Mouse (Mus musculus) activated CD4-positive, CD25-positive, alpha-beta regulatory T cell, adult 4 months (primary cell): Measurements from ENCODE around the gene Alcam. TPM values are rescaled to one million over a fixed set of nuclear protein-coding genes. Genes with fewer than 3 reads are reported as not detected.

Source experiments
- ATAC-seq: one replicate; pipeline ENCODE4 v1.8.0; 2017
- polyA plus RNA-seq, 2 experiments: library from polyadenylated mRNA; unstranded; fragments of 100-300 nt; shearing (Covaris generic); gene quantifications; one replicate each; pipeline ENCODE4 v1.2.1; 2017

The Alcam gene
- polyA plus RNA-seq, 2 experiments from 2014 or later: 5.5 to 7.0 TPM

GRCm38 (mm10) chr16:52439600-52439999 lies 14.3 kb downstream of the Alcam start:
- ATAC-seq: no peak

- no peak for ATAC-seq
These were observed 14.9 kb downstream of the Alcam start for GRCm38 (mm10) chr16:52439007-52439406.

GRCm38 (mm10) chr16:52438216-52438904 lies 15.5 kb downstream of the Alcam start:
- no peak for ATAC-seq

- ATAC-seq: no peak
These were observed 20.7 kb downstream of the Alcam start for GRCm38 (mm10) chr16:52433189-52433588.

- no peak for ATAC-seq
These were observed 21.8 kb downstream of the Alcam start for GRCm38 (mm10) chr16:52432072-52432471.

- no peak for ATAC-seq
These were observed 22.3 kb downstream of the Alcam start for GRCm38 (mm10) chr16:52431590-52431989.

GRCm38 (mm10) chr16:52430073-52430472 lies 23.8 kb downstream of the Alcam start:
- no peak for ATAC-seq

GRCm38 (mm10) chr16:52429661-52430060 lies 24.2 kb downstream of the Alcam start:
- ATAC-seq: no peak

- ATAC-seq: no peak
These were observed 25.4 kb downstream of the Alcam start for GRCm38 (mm10) chr16:52428505-52428904.

GRCm38 (mm10) chr16:52418568-52419158 lies 35.2 kb downstream of the Alcam start:
- ATAC-seq: peak; percentile 83

GRCm38 (mm10) chr16:52417982-52418381 lies 35.9 kb downstream of the Alcam start:
- peak; percentile 10 for ATAC-seq

GRCm38 (mm10) chr16:52417146-52417545 lies 36.7 kb downstream of the Alcam start:
- no peak for ATAC-seq

GRCm38 (mm10) chr16:52413714-52414113 lies 40.2 kb downstream of the Alcam start:
- ATAC-seq: no peak

- ATAC-seq: no peak
These were observed 47.8 kb downstream of the Alcam start for GRCm38 (mm10) chr16:52406072-52406471.

- ATAC-seq: no peak
These were observed 48.6 kb downstream of the Alcam start for GRCm38 (mm10) chr16:52405272-52405671.

- ATAC-seq: no peak
These were observed 54.8 kb downstream of the Alcam start for GRCm38 (mm10) chr16:52399112-52399511.

- ATAC-seq: no peak
These were observed 67.0 kb downstream of the Alcam start for GRCm38 (mm10) chr16:52386781-52387300.

GRCm38 (mm10) chr16:52383456-52384185 lies 70.3 kb downstream of the Alcam start:
- no peak for ATAC-seq

GRCm38 (mm10) chr16:52378811-52379597 lies 74.9 kb downstream of the Alcam start:
- ATAC-seq: no peak

GRCm38 (mm10) chr16:52376827-52377226 lies 77.0 kb downstream of the Alcam start:
- ATAC-seq: no peak

- ATAC-seq: no peak
These were observed 81.9 kb downstream of the Alcam start for GRCm38 (mm10) chr16:52371956-52372355.

GRCm38 (mm10) chr16:52368521-52368920 lies 85.4 kb downstream of the Alcam start:
- no peak for ATAC-seq

- ATAC-seq: no peak
These were observed 87.0 kb downstream of the Alcam start for GRCm38 (mm10) chr16:52366915-52367314.
